Mouse (Mus musculus): ENCODE results near the gene Tent4a.
A peak's percentile ranks its signal among the peaks of the same experiment; 100 is the strongest.

- TF ChIP-seq CTCF (IDR thresholded peaks at IDR 0.05; ENCODE audit: extremely low read depth, insufficient read depth, insufficient read length, insufficient replicate concordance) (no peak), POLR2A (IDR thresholded peaks at IDR 0.05; ENCODE audit: low read depth, low read length) (peak; percentile 83)
These were observed 486 bp upstream of the Tent4a start for GRCm38 (mm10) chr13:69534654-69535551.
